Mouse (Mus musculus): Measurements from ENCODE around the gene Rsbn1. TPM values are rescaled to one million over a fixed set of nuclear protein-coding genes. Genes with fewer than 3 reads are reported as not detected.

Rsbn1 gene
- polyA plus RNA-seq, 1 experiment: 0.91 TPM

GRCm38 (mm10) chr3:104011972-104012371, 98.1 kb downstream of the Rsbn1 start:
- Histone ChIP-seq H3K27me3 (ENCODE audit: control insufficient read depth) (no peaks in the 10 kb centered on the region), H3K36me3 (ENCODE audit: control insufficient read depth) (peaks cover 22% of the 10 kb centered on the region), H3K4me3 (replicated peaks) (no peak overlapping the region), H3K4me1 (ENCODE audit: control insufficient read depth) (no peaks in the 10 kb centered on the region), H3K9me3 (ENCODE audit: control insufficient read depth, low read length) (no peaks in the 10 kb centered on the region)
- TF ChIP-seq TAL1 (IDR thresholded peaks at IDR 0.05; ENCODE audit: low read length) (no peak), GATA1 (IDR thresholded peaks at IDR 0.05; ENCODE audit: low read length) (no peak)

Other genes starting within 250 kb of the Rsbn1 start
- gene Olfml3, start 176.1 kb upstream of the Rsbn1 start, polyA plus RNA-seq (2012): 0.05 and 0.07 TPM in 2 replicates
- gene Gm10964, start 174.8 kb upstream of the Rsbn1 start, polyA plus RNA-seq (2012): not detected in 2 replicates
- 5.7 and 7.4 TPM in 2 replicates for gene Hipk1, start 122.6 kb upstream of the Rsbn1 start, polyA plus RNA-seq (2012)
- gene Dclre1b, start 104.7 kb upstream of the Rsbn1 start, polyA plus RNA-seq (2012): 1.1 and 1.2 TPM in 2 replicates
- 0.12 and 0.16 TPM in 2 replicates for gene Ap4b1, start 104.6 kb upstream of the Rsbn1 start, polyA plus RNA-seq (2012)
- 0.26 and 0.65 TPM in 2 replicates for gene Gm43064, start 104.5 kb upstream of the Rsbn1 start, polyA plus RNA-seq (2012)
- gene Bcl2l15, start 81.5 kb upstream of the Rsbn1 start, polyA plus RNA-seq (2012): 0.06 and 0.15 TPM in 2 replicates
- gene Ptpn22, start 54.3 kb upstream of the Rsbn1 start, polyA plus RNA-seq (2012): not detected in 2 replicates
- 0.10 and 0.39 TPM in 2 replicates for gene Phtf1, start 54.0 kb downstream of the Rsbn1 start, polyA plus RNA-seq (2012)